Mouse (Mus musculus): Measurements from ENCODE around the gene Col8a1.

The Col8a1 gene

DNA sequence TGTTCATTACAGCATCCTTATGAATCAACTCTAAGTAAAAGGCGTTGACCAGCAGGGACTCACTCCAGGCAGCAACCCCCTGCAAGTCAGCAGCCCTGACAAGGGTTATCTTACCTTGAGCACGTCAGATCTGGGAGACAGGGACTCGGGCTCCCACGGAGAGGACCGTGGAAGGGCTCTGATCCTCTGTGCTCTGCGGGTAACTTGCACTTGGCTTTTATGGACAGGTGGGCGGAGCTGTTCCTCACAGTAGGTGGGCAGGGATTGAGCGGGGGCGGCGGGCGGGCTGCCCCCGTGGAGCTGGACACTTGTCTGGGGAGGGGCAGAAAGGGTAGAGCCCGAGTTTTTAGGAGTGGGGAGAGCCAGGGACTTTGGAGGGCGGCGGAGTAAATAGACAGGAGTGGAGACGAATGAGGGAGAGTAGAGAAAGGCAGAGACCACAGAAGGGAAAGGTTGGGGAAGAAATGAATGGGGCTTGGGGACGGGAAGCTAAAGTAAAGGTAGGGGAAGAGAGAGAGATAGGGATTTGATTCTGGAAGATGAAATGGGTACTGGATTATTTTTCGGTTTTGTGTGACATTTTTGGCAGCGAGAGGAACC, at the start of gene Col8a1:
TSS of gene Col8a1 (minus strand) at position 212 of the 600 bp plus-strand sequence.
- no peak for DNase-seq (ENCODE audit: low read depth, low spot score)

- DNase-seq (ENCODE audit: low read depth, low spot score) = no peak
These were observed 47.3 kb upstream of the Col8a1 start for GRCm38 (mm10) chr16:57801886-57802285.

DNA sequence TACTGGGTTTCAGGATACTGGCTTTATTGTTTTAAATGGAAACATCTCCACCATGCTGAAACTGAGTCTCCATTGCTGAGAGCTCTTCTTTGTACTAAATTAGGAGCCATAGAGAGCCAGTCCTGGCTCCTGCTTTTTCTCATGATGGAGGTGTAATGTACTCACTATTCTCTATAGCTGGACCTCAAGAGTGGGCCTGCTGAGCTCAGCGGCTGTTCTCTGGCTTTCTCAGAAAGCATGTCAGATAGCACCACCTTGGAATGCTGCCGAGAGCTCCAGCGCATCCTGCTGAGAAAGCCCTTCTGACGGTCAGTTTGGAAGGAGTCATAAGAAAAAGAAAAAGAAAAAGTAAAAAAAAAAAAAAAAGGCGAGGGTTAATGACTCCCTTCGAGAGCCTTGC, 41.8 kb upstream of the Col8a1 start:
- DNase-seq (ENCODE audit: low read depth, low spot score) = no peak

DNA sequence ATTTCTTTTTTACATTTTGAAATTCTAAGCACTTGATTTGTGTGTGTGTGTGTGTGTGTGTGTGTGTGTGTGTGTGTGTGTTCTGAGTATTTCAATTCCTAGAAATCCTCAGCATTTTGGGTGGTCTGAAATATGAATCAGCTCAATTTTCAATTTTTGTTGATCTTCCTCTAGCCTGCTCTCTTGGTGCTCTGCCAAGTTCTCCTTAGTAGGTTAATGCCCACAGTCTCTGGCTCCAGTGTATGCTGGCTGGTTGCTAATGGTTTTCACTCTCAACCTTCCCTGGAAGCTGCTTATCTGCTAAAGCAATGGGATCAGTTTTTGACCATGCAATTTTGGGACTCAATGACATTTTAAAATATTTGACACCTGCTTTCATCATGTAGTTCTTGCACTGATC, 24.5 kb upstream of the Col8a1 start:
- DNase-seq (ENCODE audit: low read depth, low spot score) = no peak

- no peak for DNase-seq (ENCODE audit: low read depth, low spot score)
These were observed 11.1 kb upstream of the Col8a1 start for GRCm38 (mm10) chr16:57765615-57766014.

GRCm38 (mm10) chr16:57759862-57760261, 5.3 kb upstream of the Col8a1 start:
- DNase-seq (ENCODE audit: low read depth, low spot score) = no peak

DNA sequence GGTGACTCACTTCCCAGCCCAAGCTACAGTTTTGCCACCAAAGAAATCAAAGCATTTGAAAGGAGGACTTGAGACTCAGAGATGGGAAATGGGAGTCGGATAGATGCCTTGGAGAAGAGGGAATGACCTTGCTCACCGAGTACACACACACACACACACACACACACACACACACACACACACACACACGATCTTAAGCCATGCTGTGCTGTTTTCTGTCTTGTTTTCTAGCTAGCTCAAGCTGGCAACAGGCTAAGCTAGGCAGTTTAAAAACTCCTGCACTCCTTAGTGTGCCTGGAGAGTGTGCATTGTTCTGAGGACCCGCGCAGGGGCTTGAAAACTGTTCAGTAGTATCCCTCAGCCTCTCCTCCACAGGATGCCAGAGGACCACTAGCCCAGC, 1.2 kb upstream of the Col8a1 start:
- DNase-seq (ENCODE audit: low read depth, low spot score) = no peak

GRCm38 (mm10) chr16:57755241-57755640, 704 bp upstream of the Col8a1 start:
- DNase-seq (ENCODE audit: low read depth, low spot score) = no peak

DNA sequence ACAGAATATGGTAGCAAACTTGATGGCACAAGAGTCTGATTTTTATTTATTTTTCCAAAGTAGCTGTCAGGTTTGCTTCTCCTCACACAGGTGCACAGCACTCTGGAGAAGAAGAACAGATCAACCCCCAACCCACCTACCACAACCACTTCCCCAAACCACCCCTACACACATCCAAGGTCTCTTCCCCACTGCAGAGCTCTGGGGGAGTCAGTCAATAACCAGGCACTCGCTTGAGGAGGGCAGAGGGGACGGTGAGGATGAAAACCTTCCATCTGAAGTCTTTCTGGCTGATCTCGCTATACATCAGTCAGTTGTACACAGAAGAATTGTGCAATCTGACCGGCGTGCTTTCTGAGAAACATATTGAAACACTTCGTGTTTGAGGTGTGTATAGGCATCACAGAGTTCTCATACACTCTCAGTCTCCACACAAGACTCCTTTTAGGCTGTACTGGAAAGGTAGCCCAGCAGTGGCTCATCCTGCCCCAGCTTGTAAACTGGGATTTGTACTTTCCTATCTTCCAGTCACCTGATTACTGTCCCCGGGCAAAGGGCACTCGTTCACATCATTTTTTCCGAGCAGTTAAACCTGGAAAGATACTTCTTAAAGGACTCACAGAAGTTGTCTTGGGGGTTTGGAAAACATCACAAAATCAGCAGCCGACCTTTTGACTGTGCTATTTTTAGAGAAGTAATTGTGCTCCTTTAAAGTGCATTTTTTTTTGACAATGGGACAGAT, 827 bp downstream of the Col8a1 start:
- no peak for DNase-seq (ENCODE audit: low read depth, low spot score)

GRCm38 (mm10) chr16:57750549-57750948, 4.0 kb downstream of the Col8a1 start:
- no peak for DNase-seq (ENCODE audit: low read depth, low spot score)

- DNase-seq (ENCODE audit: low read depth, low spot score) = no peak
These were observed 6.4 kb downstream of the Col8a1 start for GRCm38 (mm10) chr16:57748093-57748492.

- no peak for DNase-seq (ENCODE audit: low read depth, low spot score)
These were observed 7.0 kb downstream of the Col8a1 start for GRCm38 (mm10) chr16:57747357-57748056.

- DNase-seq (ENCODE audit: low read depth, low spot score) = no peak
These were observed 14.4 kb downstream of the Col8a1 start for GRCm38 (mm10) chr16:57740169-57740568.

DNA sequence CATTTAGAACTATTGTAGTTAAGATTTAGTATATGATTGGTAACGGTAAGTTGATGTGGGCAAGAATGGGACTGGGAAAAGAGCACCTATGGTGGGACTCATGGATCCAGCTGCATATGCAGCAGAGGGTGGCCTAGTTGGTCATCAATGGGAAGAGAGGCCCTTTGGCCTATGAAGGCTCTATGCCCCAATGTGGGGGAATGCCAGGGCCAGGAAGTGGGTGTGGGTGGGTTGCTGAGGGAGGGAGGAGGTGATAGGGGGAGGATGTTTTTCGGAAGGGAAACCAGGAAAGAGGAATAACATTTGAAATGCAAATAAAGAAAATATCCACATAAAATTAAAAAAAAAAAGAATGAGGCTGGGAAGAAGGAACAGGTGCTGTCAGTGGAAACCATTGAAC, 19.6 kb downstream of the Col8a1 start:
- DNase-seq (ENCODE audit: low read depth, low spot score) = no peak

GRCm38 (mm10) chr16:57733545-57733944, 21.0 kb downstream of the Col8a1 start:
- DNase-seq (ENCODE audit: low read depth, low spot score) = no peak

GRCm38 (mm10) chr16:57733139-57733538, 21.4 kb downstream of the Col8a1 start:
- DNase-seq (ENCODE audit: low read depth, low spot score) = no peak

DNA sequence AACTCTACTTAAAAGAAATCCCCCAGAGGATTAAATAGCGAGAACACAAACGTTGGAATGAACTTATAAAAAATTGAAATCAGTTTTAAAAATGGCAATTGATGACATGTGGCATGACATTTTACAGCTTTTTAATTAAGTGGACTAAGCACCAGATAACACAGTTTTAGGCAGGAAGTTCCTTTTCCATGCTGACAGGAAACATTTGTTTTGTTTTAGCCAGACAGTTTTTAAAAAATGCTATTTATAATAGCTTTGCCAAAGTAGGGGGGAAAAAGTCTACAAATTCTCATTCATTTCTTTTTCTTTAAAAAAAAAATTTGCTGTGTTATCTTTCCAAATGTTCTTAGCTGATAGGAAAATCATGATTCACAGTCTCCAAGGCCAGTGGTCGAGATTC, 29.6 kb downstream of the Col8a1 start:
- no peak for DNase-seq (ENCODE audit: low read depth, low spot score)

DNA sequence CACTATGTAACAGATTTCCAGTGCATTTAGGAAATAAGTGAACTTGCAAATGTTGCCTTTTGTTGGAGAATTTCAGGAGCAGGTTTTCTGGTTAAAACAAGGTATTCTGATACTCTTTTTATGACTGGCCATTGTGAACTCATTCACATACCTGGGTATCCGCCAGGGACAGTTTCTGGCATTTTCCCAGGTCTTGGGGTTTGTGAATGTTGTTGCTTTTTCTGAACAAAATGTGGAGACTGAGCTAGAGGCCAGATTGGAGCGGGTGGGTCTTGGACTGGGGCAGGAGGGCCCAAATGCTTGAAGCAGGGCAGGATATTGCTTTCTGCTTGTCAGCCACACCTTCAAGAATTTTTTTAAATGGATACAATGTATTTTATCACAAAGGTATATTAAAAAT, 35.6 kb downstream of the Col8a1 start:
- no peak for DNase-seq (ENCODE audit: low read depth, low spot score)

GRCm38 (mm10) chr16:57698733-57699132, 55.8 kb downstream of the Col8a1 start:
- no peak for DNase-seq (ENCODE audit: low read depth, low spot score)

- DNase-seq (ENCODE audit: low read depth, low spot score) = no peak
These were observed 59.8 kb downstream of the Col8a1 start for GRCm38 (mm10) chr16:57694694-57695093.

- no peak for DNase-seq (ENCODE audit: low read depth, low spot score)
These were observed 60.5 kb downstream of the Col8a1 start for GRCm38 (mm10) chr16:57693906-57694522.

DNA sequence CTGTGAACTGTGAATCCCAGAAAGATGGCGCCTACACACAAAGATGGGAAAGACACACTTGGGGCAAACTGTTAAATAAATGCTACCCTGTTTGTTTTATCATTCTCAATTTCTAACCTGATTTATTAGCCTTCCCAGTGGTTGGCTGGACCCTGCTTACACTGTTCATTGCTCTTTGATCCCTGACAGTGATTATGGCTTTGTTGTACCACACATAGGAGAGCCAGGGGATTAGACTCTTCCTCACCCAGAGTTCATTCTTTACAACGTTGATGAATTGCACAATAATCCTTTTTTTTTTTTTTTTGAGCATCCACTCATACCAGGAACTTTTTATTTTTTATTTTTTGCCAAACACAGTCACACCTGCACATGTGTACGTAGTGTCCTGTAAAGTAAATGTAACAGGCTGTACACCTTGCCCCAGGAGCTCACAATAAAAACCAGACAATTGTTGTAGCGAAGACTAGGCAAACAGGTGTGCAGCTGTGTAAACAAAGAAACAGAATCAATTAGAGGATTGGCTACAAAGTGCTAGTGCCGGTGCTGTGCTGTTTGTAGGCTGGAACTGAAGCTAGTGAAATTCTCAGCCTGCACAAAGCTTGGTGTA, 68.6 kb downstream of the Col8a1 start:
- no peak for DNase-seq (ENCODE audit: low read depth, low spot score)
